Mouse (Mus musculus) megakaryocyte, embryonic 14.5 days (primary cell): ENCODE measurements at regions not wholly inside any gene's neighbourhood (a gene's known extent, or its start where the extent isn't known, plus 50 kb on each side); places are given as distances from the start of the nearest gene placed in this dataset.

ENCODE experiments used
- H3K27me3 ChIP-seq: replicated peaks from 2 replicates; pipeline ENCODE3; 2012; ENCODE audit warnings: inconsistent platforms
- H3K36me3 ChIP-seq: replicated peaks from 2 replicates; pipeline ENCODE3; 2012; ENCODE audit warnings: low read length, inconsistent platforms, mixed read lengths
- H3K4me1 ChIP-seq: 2 replicates; pipeline ENCODE4 v1.6.1; 2012; ENCODE audit warnings: inconsistent platforms
- H3K4me3 ChIP-seq: replicated peaks from 2 replicates; pipeline ENCODE3; 2012; ENCODE audit warnings: moderate library complexity, mild to moderate bottlenecking, inconsistent platforms
- H3K9me3 ChIP-seq: 2 replicates; pipeline ENCODE4 v1.6.1; 2012; ENCODE audit warnings: inconsistent platforms
- FLI1 ChIP-seq: IDR thresholded peaks from 2 replicates; pipeline ENCODE4 v1.6.1; 2012; ENCODE audit warnings: low read length, inconsistent platforms, mixed read lengths
- GATA1 ChIP-seq: IDR thresholded peaks from 3 replicates; pipeline ENCODE4 v1.6.1; 2012; ENCODE audit warnings: mixed read lengths, low read length, inconsistent platforms, borderline replicate concordance

GRCm38 (mm10) chr13:47298010-47298409 lies 175.6 kb downstream of the Rnf144b start:
- peaks cover 3% of the 10 kb centered on the region; the same call in 1 of the 2 replicates for H3K9me3 ChIP-seq
- no peaks in the 10 kb centered on the region for H3K36me3 ChIP-seq
- peaks cover 5% of the 10 kb centered on the region for H3K27me3 ChIP-seq
- H3K4me1 ChIP-seq, result no peaks in the 10 kb centered on the region
- TF ChIP-seq GATA1 (no peak), FLI1 (no peak)
- H3K4me3 ChIP-seq, result no peak overlapping the region

GRCm38 (mm10) chr13:47300486-47300885 lies 178.0 kb downstream of the Rnf144b start:
- TF ChIP-seq GATA1 (no peak), FLI1 (peak; percentile 34; the same call in 1 of the 2 replicates)
- Histone ChIP-seq H3K4me1 (no peaks in the 10 kb centered on the region), H3K4me3 (no peak overlapping the region), H3K9me3 (peaks cover 3% of the 10 kb centered on the region; the same call in 1 of the 2 replicates), H3K36me3 (no peaks in the 10 kb centered on the region), H3K27me3 (peaks cover 5% of the 10 kb centered on the region)

- TF ChIP-seq FLI1 (no peak), GATA1 (no peak)
Observed at GRCm38 (mm10) chr13:47301070-47301469, 178.6 kb downstream of the Rnf144b start.

GRCm38 (mm10) chr13:47309492-47309891 lies 187.0 kb downstream of the Rnf144b start:
- Histone ChIP-seq H3K4me1 (no peaks in the 10 kb centered on the region), H3K4me3 (no peak overlapping the region), H3K9me3 (peaks cover 4% of the 10 kb centered on the region; the same call in 1 of the 2 replicates), H3K27me3 (peaks cover 9% of the 10 kb centered on the region), H3K36me3 (no peaks in the 10 kb centered on the region)
- TF ChIP-seq FLI1, result no peak
- TF ChIP-seq GATA1, result no peak

More at GRCm38 (mm10) chr13:47301070-47301469, 178.6 kb downstream of the Rnf144b start:
- Histone ChIP-seq H3K36me3 (no peaks in the 10 kb centered on the region), H3K4me1 (no peaks in the 10 kb centered on the region), H3K27me3 (peaks cover 5% of the 10 kb centered on the region), H3K4me3 (no peak overlapping the region), H3K9me3 (peaks cover 3% of the 10 kb centered on the region; the same call in 1 of the 2 replicates)

- H3K27me3 ChIP-seq, result peaks cover 9% of the 10 kb centered on the region
- no peaks in the 10 kb centered on the region for H3K36me3 ChIP-seq
- H3K9me3 ChIP-seq, result peaks cover 4% of the 10 kb centered on the region; the same call in 1 of the 2 replicates
- no peak overlapping the region for H3K4me3 ChIP-seq
- TF ChIP-seq GATA1 (no peak), FLI1 (no peak)
- H3K4me1 ChIP-seq, result no peaks in the 10 kb centered on the region
Observed at GRCm38 (mm10) chr13:47310751-47311202, 188.3 kb downstream of the Rnf144b start.

GRCm38 (mm10) chr13:47319549-47319948 lies 197.1 kb downstream of the Rnf144b start:
- Histone ChIP-seq H3K27me3 (peaks cover 2% of the 10 kb centered on the region), H3K9me3 (no peaks in the 10 kb centered on the region), H3K36me3 (no peaks in the 10 kb centered on the region), H3K4me1 (0 out of 2 replicates have a peak, but pooled peaks cover 3% of the 10 kb centered on the region), H3K4me3 (no peak overlapping the region)
- TF ChIP-seq GATA1, result no peak
- TF ChIP-seq FLI1, result no peak

GRCm38 (mm10) chr13:47321876-47322275 lies 199.4 kb downstream of the Rnf144b start:
- 0 out of 2 replicates have a peak, but pooled peaks cover 3% of the 10 kb centered on the region for H3K4me1 ChIP-seq
- no peaks in the 10 kb centered on the region for H3K9me3 ChIP-seq
- H3K36me3 ChIP-seq, result no peaks in the 10 kb centered on the region
- no peak for TF ChIP-seq GATA1
- no peak for TF ChIP-seq FLI1
- H3K27me3 ChIP-seq, result peaks cover 2% of the 10 kb centered on the region
- no peak overlapping the region for H3K4me3 ChIP-seq

GRCm38 (mm10) chr13:47335996-47336684 lies 213.7 kb downstream of the Rnf144b start:
- no peaks in the 10 kb centered on the region for H3K27me3 ChIP-seq
- no peaks in the 10 kb centered on the region for H3K36me3 ChIP-seq
- no peak overlapping the region for H3K4me3 ChIP-seq
- no peaks in the 10 kb centered on the region for H3K9me3 ChIP-seq
- no peak for TF ChIP-seq GATA1
- no peaks in the 10 kb centered on the region for H3K4me1 ChIP-seq

- no peaks in the 10 kb centered on the region for H3K9me3 ChIP-seq
- no peak overlapping the region for H3K4me3 ChIP-seq
- no peaks in the 10 kb centered on the region for H3K4me1 ChIP-seq
- TF ChIP-seq FLI1, result no peak
- no peak for TF ChIP-seq GATA1
- no peaks in the 10 kb centered on the region for H3K27me3 ChIP-seq
- H3K36me3 ChIP-seq, result no peaks in the 10 kb centered on the region
Observed at GRCm38 (mm10) chr13:47336865-47337441, 214.5 kb downstream of the Rnf144b start.

GRCm38 (mm10) chr13:47339411-47339810 lies 217.0 kb downstream of the Rnf144b start:
- H3K36me3 ChIP-seq, result no peaks in the 10 kb centered on the region
- TF ChIP-seq FLI1 (no peak), GATA1 (no peak)
- H3K4me1 ChIP-seq, result no peaks in the 10 kb centered on the region
- no peaks in the 10 kb centered on the region for H3K9me3 ChIP-seq
- H3K4me3 ChIP-seq, result no peak overlapping the region
- no peaks in the 10 kb centered on the region for H3K27me3 ChIP-seq

GRCm38 (mm10) chr13:47342361-47342760 lies 219.9 kb downstream of the Rnf144b start:
- H3K36me3 ChIP-seq, result no peaks in the 10 kb centered on the region
- no peak overlapping the region for H3K4me3 ChIP-seq
- H3K27me3 ChIP-seq, result no peaks in the 10 kb centered on the region
- H3K9me3 ChIP-seq, result no peaks in the 10 kb centered on the region
- H3K4me1 ChIP-seq, result no peaks in the 10 kb centered on the region
- TF ChIP-seq GATA1 (no peak), FLI1 (no peak)
